Mouse (Mus musculus): ENCODE results near the gene Sec16a. TPM values are rescaled to one million over a fixed set of nuclear protein-coding genes. Genes with fewer than 3 reads are reported as not detected.

Gene Sec16a
- total RNA-seq, 2 experiments from 2014 or later, result 22.0 to 23.9 TPM

DNA sequence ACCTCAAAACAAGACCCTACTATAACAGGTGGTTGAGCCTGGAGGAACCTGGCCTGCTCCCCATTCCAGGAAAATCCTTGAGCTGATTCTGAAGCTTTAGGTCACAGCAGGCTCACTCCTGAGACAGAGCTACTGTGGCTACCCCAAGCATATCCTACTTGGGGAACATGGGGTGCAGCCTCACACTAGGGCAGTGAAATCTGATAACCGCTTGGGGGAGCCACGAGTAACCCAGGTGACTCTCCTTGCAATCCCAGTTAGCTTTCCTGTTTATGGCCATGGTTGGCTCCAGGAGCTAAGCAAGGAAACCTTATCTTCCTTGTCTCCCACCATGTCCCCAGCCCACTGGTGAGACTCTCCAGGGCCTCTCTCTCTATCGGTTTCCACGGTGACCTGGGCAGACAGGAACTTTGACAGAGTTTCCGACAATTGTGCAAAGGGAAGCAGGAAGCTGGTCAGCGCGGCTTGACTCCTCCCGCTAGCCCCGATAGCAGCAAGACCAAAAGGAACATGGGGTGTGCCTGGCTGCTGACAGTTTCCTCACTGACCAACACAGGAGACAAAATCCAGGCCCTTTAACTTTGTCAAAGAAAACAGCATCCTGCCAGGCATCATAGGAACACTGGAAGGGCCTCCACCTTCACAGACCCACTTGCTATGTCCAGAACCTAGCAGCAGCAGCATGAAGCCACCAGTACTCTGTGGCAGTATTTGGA, 29.9 kb upstream of the Sec16a start:
- peak; percentile 71 for DNase-seq

DNA sequence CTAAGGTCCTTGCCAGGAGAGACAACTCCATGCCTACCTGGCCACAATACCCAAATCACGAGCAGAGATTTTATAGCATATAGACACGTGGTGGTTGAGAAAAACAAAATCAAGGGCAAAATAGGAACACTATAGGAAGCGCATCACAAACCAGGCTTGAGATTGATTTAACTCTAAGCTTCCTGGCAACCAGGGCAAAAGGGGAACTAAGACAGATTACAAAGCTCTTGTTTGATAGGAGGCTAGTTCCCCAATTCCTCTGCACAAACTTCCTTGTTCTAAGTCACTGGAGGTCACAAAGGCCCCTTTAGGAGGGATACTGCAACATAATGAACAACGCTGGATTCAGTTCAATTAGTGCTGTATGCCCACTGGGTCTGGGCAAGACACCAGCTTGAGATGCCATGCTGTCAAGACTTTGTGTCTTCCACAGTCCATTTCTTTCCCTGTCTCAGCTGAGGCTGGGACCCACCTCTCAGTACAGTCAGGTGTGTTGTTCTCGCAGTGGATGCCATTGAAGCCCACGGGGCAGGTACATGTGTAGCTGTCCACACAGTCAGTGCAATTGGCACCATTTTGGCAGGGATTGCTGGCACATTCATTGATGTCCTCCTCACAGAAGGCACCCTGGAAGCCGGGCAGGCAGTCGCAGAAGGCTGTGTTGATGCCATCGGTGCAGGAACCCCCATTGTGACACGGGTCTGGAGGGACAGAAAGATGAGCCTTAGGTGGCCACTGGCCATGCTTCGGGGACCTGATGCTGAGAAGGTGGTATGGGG, 27.5 kb upstream of the Sec16a start:
- no peak for DNase-seq

DNA sequence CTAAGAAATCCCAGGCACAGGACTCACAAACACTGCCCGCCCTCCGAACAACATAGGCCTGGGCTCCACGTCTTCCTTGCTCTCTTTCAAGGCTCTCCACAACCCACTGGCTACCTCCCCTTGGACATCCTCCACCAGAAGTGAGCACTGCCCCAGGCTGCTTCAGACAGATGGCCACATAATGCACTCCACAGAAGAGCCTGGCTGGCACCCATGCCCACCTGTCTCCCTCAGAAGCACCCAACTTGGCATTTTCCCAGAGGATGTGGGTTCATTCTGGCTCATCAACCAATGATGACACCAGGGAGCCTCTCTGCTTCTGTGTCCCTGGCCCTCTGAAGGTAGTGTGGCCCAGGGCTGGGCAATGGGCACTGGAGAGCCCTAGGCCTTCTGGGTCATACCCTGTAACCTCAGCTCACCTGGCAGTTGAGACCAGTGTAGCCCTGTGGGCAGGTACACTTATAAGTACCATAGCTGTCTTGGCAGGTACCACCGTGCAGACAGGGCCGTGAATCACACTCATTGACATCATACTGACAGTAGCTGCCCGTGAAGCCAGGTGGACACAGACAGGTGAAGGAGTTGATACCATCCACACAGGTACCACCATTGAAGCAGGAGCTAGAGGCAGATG, 26.8 kb upstream of the Sec16a start:
- DNase-seq, result no peak

DNA sequence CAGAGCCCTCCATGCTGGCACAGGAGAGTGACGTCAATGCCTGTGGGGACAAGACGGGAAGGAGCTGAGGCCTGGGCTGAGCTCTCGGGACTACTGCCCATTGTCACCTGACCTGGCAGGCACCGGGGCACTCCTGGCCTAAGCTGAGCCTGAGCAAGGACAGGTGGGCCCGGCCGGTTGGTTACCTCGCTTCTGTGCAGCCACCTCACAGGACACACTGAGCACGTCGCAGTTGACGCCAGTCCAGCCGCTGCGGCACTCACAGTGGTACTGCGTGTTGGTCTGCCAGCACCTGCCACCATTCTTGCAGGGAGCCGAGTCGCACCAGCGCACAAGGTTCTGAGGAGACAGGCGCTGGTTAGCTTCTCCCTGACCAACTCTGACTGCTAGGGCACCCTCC, 26.0 kb upstream of the Sec16a start:
- no peak for DNase-seq

DNA sequence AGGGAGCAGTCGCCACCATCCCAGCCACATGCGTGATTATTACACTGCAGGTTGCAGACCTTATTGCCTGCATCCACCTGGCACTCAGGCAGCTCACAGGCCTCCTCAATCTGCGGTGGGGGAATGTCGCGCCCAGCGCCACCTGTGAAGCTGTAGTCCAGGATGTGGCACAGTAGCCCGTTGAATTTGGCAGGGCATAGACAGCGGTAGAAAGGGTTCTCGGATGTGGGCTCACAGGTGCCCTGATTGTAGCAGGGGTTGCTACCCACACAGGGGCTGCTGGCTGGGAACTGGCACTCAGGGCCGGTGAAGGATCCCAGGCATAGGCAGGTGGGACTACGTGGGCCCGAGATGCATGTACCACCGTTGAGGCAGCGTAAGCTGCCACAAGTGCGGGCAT, 23.4 kb upstream of the Sec16a start:
- no peak for DNase-seq

DNA sequence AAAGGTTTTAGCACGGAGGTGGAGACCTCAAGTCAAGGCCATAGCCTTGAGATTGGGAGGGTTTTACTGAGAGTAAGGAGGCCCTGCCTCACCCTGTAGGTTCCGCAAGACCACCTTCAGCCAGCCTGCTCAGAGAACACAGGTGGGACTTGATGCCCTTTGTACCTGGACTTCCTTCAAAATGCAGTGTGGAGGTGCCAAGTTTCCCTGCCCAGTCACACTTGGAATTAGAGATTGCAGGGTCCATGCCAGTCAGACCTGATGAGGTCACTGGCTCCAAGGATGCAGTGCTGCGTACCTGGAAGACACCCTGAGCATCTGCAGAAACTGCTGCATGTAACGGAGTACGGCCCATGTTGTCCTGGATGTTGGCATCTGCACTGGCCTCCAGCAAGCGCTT, 18.4 kb upstream of the Sec16a start:
- DNase-seq, result no peak

DNA sequence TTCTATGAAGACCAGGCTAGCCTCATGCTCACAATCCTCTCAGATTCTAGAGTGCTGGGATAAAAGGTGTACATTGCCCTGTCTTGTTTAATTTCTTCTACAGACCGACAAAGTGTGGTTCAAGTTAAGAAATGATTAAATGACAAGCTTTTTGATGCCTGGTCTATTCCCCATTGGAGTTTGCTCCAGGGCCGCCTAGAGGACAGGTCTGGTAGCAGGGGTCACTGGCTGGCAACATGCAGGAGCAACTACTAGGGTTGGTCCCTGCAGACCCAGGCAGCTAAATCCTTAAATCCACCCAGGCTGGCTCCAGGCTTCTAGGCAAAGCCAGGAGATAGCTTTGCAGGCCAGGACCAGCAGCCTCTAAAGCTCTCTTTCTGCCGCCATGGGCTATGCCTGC, 18.0 kb upstream of the Sec16a start:
- DNase-seq, result no peak

DNA sequence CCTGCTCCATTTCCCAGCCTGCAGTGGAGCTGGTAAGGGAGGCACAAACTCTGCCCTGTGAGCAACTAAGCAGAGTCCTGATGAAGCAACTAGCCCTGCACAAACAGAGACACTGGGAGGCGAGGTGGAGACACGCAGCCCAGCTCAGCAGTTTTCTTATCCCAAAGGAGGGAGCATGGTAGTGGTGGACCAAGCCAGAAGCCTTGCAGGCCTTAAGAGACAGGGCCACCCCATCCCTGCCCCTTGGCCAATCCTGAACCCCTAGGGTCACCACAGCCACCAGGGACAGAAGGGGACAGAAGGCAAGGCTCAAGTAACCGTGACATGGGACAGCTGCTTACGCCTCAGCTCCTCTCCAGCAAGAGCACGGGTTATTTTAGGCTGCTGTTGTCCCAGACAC, 16.7 kb upstream of the Sec16a start:
- no peak for DNase-seq

DNA sequence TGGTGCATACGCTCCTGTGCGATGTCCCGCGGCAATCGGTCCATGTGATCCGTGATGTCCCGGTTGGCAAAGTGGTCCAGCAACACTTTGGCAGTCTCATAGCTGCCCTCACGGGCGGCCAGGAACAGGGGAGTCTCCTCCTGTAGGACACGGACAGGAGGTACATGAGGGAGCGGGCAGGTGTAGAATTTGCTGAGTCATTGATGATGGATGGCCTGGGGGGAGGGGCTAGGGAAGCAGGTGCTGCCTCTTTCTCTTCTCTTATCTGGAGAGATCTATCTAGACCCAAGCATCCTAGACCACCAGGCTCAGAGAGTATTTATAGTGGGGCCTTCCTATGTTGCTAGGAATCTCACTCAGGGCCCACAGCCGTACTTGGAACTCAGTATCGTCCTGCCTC, 15.8 kb upstream of the Sec16a start:
- DNase-seq, result no peak

DNA sequence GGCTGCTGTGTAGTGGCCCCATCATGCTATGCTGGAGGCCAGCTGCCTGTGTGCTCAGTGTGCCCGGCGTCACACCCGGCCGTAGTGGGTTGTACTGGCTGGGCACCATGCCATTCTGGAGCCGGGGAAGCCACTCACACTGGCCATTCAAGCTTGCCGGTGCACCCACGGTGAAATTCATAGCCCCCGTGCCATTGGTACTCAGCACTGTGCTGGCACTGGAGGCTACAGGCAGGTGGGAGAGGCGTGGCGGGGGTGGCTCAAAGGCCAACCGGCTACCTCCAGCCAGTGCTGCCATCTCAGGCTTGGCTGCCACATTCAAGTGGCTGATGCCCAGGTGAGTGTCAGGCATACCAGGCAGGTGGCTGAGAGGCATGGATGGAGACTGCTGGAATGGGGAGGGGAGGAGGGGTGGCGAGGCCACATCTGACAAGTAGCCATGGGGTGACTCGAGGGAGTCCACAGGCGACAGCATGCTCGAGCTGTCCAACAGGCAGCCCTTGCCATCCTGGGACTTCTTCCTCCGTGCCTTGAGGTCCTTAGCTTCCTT, 15.2 kb upstream of the Sec16a start:
- no peak for DNase-seq

DNA sequence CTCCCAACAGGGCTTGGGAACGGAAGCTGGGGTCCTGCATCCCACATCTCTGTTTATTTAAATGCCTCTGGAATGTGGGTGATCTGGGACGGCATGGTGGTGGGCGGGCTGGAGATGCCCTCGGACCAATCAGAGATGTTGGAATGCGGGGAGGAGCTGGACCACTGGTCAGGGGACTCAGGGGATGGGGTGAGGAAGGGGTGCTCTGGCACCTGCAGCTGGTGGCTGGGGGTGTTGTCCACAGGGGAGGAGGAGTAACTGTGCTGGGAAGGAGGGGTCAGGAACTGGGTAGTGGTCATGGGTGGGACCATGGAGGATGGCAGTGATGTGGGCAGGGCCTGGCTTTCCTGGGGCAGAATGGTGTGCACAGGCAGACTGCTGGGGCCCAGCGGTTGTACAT, 14.5 kb upstream of the Sec16a start:
- DNase-seq, result no peak

DNA sequence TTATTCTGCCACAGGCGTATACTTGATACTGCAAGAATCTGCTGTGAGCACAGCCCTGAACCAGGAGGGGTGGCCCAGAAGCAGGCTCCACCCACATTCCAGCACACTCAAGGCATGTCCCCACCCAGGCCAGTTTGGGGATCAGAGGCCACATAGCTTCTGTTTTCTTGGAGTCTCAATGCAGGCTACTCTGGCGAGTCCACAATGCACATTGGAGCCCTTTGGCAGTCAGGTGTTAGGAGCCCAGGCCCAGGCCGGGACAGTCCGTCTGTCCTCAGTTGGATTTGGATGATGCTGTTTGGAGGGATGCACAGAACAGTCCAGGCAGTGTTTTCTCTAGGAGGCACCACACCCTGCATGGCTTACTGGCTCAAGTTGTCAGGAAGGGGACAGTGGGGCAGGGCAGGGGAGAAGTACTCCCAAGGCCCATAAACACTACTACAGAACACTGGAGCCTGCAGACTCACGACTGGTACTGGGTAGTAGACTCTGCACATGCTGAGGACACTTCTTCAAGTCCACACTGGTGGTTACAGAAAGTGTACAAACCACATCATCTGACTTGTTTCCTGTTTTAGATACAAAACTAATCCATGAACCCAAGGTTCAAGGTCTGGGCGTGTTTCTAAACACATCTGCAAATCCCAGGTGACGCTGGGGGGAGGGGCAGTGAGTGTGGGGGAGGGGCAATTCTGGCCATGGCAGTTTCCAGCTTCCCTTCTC, 13.5 kb upstream of the Sec16a start:
- peak; percentile 56 for DNase-seq

DNA sequence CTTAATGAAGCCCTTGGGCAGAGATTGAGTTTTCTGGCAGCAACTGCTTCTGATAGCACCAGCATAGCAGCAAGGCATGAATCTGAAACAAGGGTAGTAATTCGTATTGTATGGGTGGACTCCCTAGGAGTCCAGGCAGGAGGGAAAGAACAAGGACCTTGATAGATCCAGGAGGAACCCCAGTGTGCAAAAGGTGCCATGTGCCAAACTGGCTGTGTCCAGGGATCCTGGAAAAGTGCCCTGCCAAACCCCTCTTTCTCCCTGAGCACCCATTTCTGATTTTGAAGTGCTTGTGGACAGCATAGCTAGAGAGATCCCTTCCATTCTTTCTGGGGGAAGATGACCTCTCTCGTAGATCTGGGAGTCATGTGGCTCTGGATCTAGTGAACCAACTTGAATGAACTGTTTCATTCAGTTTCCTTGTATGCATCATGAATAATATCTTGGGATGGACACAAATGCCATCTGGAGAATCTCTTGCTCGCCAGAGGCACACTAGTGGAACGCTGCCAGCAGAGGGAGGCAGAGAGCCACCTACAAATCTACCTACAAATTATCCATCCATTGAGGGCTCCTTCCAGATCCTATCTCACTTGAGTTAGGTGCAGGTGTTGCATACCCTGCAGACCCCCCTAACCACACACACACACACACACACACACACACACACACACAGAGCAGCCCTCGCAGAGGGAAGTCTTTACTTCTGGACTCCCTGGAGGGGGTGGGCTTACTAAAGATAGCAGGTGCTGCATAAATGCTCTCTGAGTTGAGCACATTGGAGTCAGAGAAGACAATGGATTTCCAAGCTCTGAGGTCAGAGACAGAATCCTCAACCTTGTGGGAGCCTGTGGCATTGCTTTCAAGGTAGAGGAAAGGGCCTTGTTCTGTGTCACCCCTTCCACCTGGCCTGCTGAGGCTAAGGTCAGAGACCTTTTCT, 4.4 kb upstream of the Sec16a start:
- no peak for DNase-seq

DNA sequence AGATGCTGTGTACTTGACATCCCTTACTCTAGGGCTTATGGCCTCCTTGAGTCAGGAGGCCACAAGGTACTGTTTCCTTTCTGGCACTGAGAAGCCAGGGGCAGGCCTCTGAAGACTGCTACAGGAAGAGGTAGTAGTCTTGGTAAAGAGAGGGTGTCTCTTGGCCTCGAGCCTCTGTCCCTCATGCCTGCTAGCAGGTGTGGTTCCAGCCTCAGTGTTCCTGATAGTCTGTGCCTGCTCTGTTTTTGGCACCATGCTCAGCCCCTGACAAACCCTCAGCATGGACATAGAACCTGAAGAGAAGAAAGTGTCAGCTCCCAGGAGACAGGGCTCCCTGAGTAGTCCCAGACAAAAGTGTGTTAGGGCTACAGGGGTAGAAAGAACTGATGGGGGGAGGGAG, 2.4 kb upstream of the Sec16a start:
- no peak for DNase-seq

DNA sequence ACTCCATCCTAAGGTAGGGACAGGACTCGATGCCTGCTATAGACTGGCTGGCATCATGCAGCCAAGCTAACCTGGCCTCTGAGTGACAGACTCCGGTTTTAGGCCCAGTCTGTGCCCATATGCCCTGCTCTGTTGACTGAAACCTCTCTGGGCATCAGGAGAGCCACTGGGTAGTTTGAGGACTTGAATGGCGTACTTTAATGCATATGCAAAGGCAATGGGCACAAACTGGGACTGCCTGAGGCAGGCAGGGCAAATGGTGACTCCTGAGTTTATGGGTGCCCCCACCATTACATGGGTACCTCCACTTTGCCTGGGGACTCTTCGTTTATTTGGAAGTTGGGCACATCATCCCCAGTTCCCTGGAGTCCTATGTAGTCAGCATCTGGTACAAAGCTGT, 1.7 kb upstream of the Sec16a start:
- no peak for DNase-seq

DNA sequence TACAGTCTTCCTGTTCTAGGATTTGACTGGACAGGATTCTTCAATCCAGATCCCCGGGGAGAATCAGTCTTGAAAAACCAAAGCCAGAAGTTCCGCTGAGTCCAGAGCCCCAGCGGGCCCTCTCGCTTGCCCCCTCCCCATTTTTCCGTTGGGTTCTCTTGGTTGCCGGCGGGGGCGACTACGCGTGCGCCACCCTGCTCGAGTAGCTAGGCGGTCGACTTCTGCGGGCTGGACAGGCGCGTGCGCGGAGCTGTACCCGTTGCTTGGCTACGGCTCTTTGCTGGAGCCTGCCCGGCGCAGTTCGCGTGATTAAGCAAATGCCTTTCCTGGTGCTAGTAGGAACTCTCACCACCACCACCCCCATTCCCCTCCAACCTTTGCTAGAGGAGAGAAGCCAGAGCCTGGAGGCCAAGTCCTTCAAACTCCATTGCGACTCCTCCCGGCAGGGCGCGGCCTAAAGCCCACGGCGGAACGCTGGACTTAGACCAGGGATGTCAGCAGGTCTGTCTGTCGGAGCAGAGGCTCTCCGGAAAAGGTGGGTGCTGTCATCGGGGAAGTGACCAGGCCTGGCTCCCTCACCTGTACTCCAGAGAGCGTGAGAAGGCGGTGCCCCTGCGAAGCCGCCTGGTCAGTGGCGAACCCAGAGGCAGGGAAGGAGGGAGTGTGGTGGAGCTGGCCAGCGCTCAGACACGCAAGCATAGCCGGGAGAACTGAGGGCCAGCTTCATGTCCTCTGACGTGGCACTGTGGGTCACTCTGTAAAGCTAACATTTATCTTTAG, 840 bp upstream of the Sec16a start:
- DNase-seq, result peak; percentile 93

DNA sequence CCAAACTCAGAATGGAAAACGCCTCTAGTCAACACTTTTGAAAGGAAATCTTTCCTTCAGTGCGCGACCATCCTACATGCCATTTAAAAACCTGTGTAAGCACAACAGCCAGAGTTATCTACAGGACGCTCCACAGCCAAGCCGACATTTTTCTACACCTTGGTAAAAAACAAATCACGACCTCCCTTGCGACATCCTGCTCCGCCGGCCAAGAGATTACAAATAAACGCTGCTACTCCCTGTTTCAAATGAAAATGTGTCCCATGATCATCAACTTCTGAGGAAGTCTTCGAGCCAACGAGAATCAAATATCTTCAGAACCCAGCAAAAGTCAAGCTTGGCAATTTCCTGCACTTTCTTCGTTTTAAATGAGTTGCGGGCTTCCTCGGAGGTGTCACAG, 648 bp downstream of the Sec16a start:
- DNase-seq, result no peak

DNA sequence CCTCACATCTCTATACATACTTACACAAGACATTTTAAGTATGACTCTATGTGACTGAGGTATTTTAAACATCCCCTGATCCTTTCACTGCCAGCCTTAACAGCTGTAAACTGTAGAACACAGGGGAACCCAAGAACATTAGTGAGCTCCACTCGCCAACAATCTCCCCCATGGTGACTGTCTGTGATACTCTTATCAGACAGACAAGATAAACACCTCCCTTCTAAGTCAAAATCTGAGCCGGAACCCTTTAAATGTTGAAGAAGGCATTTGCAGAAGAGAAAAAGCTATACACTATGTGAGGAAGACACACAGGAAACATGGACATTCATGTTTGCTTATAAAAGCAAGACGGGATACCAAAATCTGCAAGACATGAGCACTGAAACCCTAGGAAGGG, 1.1 kb downstream of the Sec16a start:
- DNase-seq, result no peak

DNA sequence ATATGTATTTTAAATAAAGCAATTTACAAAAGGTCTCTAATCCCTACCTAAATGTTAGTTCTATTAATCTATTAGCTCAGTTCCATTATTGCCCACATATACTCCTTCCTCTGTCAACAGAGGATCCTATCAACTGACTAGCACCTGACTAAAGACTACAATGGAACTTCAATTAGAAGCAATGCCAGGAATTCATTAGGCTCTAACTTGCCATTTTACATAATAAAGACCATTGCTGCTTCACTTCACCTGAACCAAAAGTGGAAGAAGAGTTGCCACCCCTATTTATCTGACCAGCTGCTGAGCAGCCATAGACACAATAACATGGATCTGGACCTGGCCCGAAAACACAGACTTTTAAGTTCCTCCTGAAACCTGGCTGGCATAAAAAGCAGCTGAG, 2.2 kb downstream of the Sec16a start:
- no peak for DNase-seq

DNA sequence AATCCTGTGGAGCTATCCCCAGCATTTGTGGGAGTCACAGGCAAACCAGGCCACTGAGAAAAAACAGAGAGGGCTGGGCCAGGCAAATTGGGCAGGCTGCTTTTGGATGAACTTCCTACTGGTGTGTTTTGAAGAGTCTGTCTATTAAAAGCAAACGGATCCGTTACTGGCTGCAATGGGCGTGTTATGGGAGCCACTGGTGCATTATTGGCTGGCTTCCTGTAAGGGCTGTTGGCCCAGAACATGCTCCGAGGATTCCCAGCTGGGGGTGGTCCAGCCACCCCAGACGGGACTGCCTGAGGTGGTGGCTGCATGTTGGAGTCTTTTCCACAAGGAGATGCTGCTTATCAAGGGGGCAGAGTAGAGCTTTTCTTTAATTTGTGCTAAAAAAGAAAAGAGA, 3.3 kb downstream of the Sec16a start:
- peak; percentile 78 for DNase-seq

DNA sequence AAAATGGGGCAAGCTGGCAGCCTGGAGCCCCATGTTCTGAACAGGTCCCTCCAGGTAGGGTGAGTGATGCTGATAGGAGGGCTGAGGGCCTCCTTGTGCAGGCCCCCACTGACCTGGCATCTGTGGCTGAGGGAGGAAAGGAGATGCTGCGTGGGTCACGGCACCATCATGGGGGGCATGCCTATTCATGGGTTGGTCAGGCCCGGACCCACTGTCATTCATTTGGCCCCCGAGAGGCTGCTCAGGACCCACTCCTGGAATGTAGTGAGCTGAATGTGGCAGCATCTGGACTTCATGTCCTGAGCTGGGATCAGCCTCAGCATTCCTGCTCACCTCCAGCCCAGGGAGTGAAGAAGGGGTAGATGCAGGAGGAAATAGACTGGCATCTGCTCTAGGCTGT, 3.8 kb downstream of the Sec16a start:
- no peak for DNase-seq

Measured in gastrocnemius, postnatal 25 days (tissue).